Mouse (Mus musculus): ENCODE results near the gene Acad8. TPM values are rescaled to one million over a fixed set of nuclear protein-coding genes. Genes with fewer than 3 reads are reported as not detected.

The Acad8 gene
- polyA plus RNA-seq, 1 experiment from 2014 or later, result 39.7 TPM

GRCm38 (mm10) chr9:26997062-26997461 lies 2.3 kb downstream of the Acad8 start:
- no peak overlapping the region for H3K4me2 ChIP-seq (ENCODE audit: low read depth, severe bottlenecking)
- no peak overlapping the region for H3K4me3 ChIP-seq (ENCODE audit: low read depth, low read length)
- H3K9me3 ChIP-seq (ENCODE audit: control insufficient read depth, low read length), result no peaks in the 10 kb centered on the region
- peaks cover 6% of the 10 kb centered on the region for H3K4me1 ChIP-seq (ENCODE audit: control insufficient read depth, insufficient read depth, low read length)
- ATAC-seq (ENCODE audit: insufficient number of reproducible peaks, low FRiP score, low TSS enrichment, low read depth) (no peak), DNase-seq (ENCODE audit: low spot score) (no peak)
- H3K36me3 ChIP-seq (ENCODE audit: control insufficient read depth, insufficient read depth, low read length), result no peaks in the 10 kb centered on the region
- 87% methylated on average over 3 of the region's 3 CpGs for WGBS
- no peaks in the 10 kb centered on the region for H3K27me3 ChIP-seq (ENCODE audit: control insufficient read depth, insufficient read depth, low read length)
- H3K27ac ChIP-seq (replicated peaks; ENCODE audit: low read depth, low read length), result no peak overlapping the region
- H3K9ac ChIP-seq (ENCODE audit: low read length), result no peak overlapping the region

DNA sequence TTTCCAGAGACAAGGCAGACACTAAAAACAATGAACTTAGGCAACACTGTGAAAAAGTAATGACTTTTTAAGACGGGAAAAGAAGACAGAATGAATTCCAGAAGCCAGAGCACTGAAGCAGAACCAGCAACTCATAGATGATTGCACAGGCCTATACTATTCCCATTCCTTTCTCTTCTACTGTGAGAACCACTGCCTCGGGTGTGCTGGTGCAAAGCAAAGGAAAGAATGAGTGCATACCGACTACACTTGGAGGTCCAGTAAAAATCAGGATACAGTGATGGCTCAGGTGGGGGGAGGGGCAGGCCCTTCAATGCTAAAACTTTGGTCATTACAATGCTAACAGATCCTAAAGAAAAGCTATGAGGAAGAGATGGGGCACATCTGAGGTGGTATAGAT lies 5.5 kb downstream of the Acad8 start:
- Histone ChIP-seq H3K27ac (replicated peaks; ENCODE audit: low read depth, low read length) (no peak overlapping the region), H3K36me3 (ENCODE audit: control insufficient read depth, insufficient read depth, low read length) (0 out of 2 replicates have a peak, but pooled peaks cover 2% of the 10 kb centered on the region), H3K27me3 (ENCODE audit: control insufficient read depth, insufficient read depth, low read length) (no peaks in the 10 kb centered on the region), H3K4me3 (ENCODE audit: low read depth, low read length) (no peak overlapping the region), H3K4me2 (ENCODE audit: low read depth, severe bottlenecking) (no peak overlapping the region), H3K4me1 (ENCODE audit: control insufficient read depth, insufficient read depth, low read length) (no peaks in the 10 kb centered on the region), H3K9me3 (ENCODE audit: control insufficient read depth, low read length) (no peaks in the 10 kb centered on the region), H3K9ac (ENCODE audit: low read length) (no peak overlapping the region)
- DNase-seq (ENCODE audit: low spot score), result no peak
- no peak for ATAC-seq (ENCODE audit: insufficient number of reproducible peaks, low FRiP score, low TSS enrichment, low read depth)
- WGBS, result 82% methylated on average over 3 of the region's 3 CpGs

DNA sequence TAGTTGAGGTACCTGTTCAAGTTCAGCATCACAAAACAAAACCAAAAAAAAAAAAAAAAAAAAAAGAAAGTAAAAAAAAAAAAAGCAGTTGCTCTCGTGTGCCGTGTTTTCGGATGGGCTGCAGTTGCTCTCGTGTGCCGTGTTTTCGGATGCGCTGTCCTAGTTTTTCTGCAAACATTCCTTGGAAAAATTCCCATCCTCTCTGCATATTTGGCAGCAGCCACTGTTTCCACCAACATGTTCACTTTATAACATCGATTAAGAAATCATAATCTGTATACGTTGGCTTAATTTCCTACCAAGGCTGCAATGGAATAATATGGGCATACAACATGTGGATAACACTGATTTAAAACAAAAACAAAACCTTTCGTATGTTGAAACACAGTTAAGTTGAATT lies 6.2 kb downstream of the Acad8 start:
- H3K4me3 ChIP-seq (ENCODE audit: low read depth, low read length), result no peak overlapping the region
- H3K36me3 ChIP-seq (ENCODE audit: control insufficient read depth, insufficient read depth, low read length), result 0 out of 2 replicates have a peak, but pooled peaks cover 2% of the 10 kb centered on the region
- no peaks in the 10 kb centered on the region for H3K9me3 ChIP-seq (ENCODE audit: control insufficient read depth, low read length)
- ATAC-seq (ENCODE audit: insufficient number of reproducible peaks, low FRiP score, low TSS enrichment, low read depth) (no peak), DNase-seq (ENCODE audit: low spot score) (no peak)
- H3K4me1 ChIP-seq (ENCODE audit: control insufficient read depth, insufficient read depth, low read length), result no peaks in the 10 kb centered on the region
- no peak overlapping the region for H3K27ac ChIP-seq (replicated peaks; ENCODE audit: low read depth, low read length)
- H3K27me3 ChIP-seq (ENCODE audit: control insufficient read depth, insufficient read depth, low read length), result no peaks in the 10 kb centered on the region
- H3K4me2 ChIP-seq (ENCODE audit: low read depth, severe bottlenecking), result no peak overlapping the region
- no peak overlapping the region for H3K9ac ChIP-seq (ENCODE audit: low read length)
- WGBS, result 98% methylated on average over 10 of the region's 10 CpGs

DNA sequence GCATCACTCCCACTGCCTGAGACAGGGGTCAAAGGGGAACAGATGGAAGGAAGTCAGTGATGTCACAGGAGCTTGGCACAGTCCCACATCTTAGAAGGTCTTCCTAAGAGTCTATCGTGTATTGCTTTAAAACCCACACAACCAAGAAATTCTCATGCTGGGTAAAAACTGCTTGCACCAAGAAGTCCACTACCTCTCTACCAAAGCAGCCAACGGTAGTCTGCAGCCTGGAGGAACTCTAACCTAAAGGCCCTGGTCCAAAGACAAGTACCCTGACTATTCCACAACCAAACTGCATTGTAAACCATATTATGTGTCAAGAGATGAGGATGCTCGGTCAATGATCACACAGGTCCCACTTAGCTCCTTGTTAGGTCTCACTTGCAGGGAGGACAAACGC lies 9.2 kb downstream of the Acad8 start:
- DNase-seq (ENCODE audit: low spot score) (no peak), ATAC-seq (ENCODE audit: insufficient number of reproducible peaks, low FRiP score, low TSS enrichment, low read depth) (no peak)
- WGBS, result 94% methylated on average over 4 of the region's 4 CpGs
- Histone ChIP-seq H3K4me1 (ENCODE audit: control insufficient read depth, insufficient read depth, low read length) (no peaks in the 10 kb centered on the region), H3K9ac (ENCODE audit: low read length) (no peak overlapping the region), H3K4me3 (ENCODE audit: low read depth, low read length) (no peak overlapping the region), H3K4me2 (ENCODE audit: low read depth, severe bottlenecking) (no peak overlapping the region), H3K36me3 (ENCODE audit: control insufficient read depth, insufficient read depth, low read length) (peaks cover 7% of the 10 kb centered on the region; the same call in 1 of the 2 replicates), H3K9me3 (ENCODE audit: control insufficient read depth, low read length) (no peaks in the 10 kb centered on the region), H3K27ac (replicated peaks; ENCODE audit: low read depth, low read length) (no peak overlapping the region), H3K27me3 (ENCODE audit: control insufficient read depth, insufficient read depth, low read length) (no peaks in the 10 kb centered on the region)

GRCm38 (mm10) chr9:26985668-26986277 lies 13.6 kb downstream of the Acad8 start:
- 92% methylated on average over 6 of the region's 6 CpGs for WGBS
- Histone ChIP-seq H3K9ac (ENCODE audit: low read length) (no peak overlapping the region), H3K4me1 (ENCODE audit: control insufficient read depth, insufficient read depth, low read length) (no peaks in the 10 kb centered on the region), H3K9me3 (ENCODE audit: control insufficient read depth, low read length) (no peaks in the 10 kb centered on the region), H3K27me3 (ENCODE audit: control insufficient read depth, insufficient read depth, low read length) (no peaks in the 10 kb centered on the region), H3K36me3 (ENCODE audit: control insufficient read depth, insufficient read depth, low read length) (peaks cover 7% of the 10 kb centered on the region; the same call in 1 of the 2 replicates), H3K27ac (replicated peaks; ENCODE audit: low read depth, low read length) (no peak overlapping the region), H3K4me3 (ENCODE audit: low read depth, low read length) (no peak overlapping the region), H3K4me2 (ENCODE audit: low read depth, severe bottlenecking) (no peak overlapping the region)
- ATAC-seq (ENCODE audit: insufficient number of reproducible peaks, low FRiP score, low TSS enrichment, low read depth), result no peak
- no peak for DNase-seq (ENCODE audit: low spot score)

DNA sequence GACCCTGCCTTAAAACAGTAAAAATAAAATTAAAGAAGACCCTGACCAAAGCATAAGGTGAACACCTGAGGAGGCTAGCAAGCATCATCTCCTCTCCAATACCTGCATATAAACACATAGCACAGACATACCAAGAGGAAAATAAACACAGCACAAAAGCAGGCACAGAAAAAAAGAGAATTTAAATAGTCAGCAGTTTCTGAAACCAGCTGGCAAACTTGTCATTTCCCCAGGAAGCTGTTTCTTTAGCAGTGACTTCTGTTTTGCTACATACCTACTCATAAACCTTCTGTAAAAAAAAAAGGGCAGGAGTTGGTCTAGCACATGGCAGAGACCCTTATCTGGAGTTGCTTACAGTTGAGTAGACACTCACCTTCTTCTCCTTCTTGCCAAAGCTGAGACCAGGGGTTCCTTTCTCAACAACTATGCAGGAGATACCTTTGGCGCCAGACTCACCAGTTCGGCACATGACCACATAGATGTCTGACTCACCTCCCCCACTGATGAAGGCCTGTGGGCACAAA lies 14.2 kb downstream of the Acad8 start:
- no peak overlapping the region for H3K9ac ChIP-seq (ENCODE audit: low read length)
- WGBS, result 82% methylated on average over 2 of the region's 2 CpGs

GRCm38 (mm10) chr9:26978776-26979175 lies 20.6 kb downstream of the Acad8 start:
- 91% methylated on average over 3 of the region's 3 CpGs for WGBS
- H3K4me1 ChIP-seq (ENCODE audit: control insufficient read depth, insufficient read depth, low read length), result no peaks in the 10 kb centered on the region

More for the DNA sequence above, 14.2 kb downstream of the Acad8 start:
- Histone ChIP-seq H3K9me3 (ENCODE audit: control insufficient read depth, low read length) (no peaks in the 10 kb centered on the region), H3K4me3 (ENCODE audit: low read depth, low read length) (no peak overlapping the region), H3K4me2 (ENCODE audit: low read depth, severe bottlenecking) (no peak overlapping the region), H3K27ac (replicated peaks; ENCODE audit: low read depth, low read length) (no peak overlapping the region), H3K36me3 (ENCODE audit: control insufficient read depth, insufficient read depth, low read length) (peaks cover 7% of the 10 kb centered on the region; the same call in 1 of the 2 replicates), H3K27me3 (ENCODE audit: control insufficient read depth, insufficient read depth, low read length) (no peaks in the 10 kb centered on the region), H3K4me1 (ENCODE audit: control insufficient read depth, insufficient read depth, low read length) (no peaks in the 10 kb centered on the region)
- ATAC-seq (ENCODE audit: insufficient number of reproducible peaks, low FRiP score, low TSS enrichment, low read depth) (no peak), DNase-seq (ENCODE audit: low spot score) (no peak)

DNA sequence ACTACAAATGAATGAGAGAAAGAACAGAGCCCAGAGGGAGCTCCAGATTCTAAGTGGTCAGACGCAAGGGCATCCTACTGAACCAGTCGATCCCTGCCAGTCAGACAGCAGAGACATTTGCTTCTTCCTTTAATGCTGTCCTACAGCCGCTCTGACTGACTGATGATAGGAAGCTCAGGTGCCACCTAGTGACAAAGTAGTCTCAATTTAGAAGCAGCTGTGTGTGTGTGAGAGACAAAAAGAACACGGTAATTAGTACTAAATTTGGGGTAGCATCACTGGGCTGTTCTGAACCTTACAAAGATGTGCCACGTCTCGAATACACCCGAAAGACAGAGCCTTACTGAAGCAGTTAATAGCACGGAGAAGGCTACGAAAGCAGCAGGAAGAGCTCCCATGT lies 21.6 kb downstream of the Acad8 start:
- WGBS, result 93% methylated on average over 9 of the region's 9 CpGs
- no peak overlapping the region for H3K4me3 ChIP-seq (ENCODE audit: low read depth, low read length)
- H3K27me3 ChIP-seq (ENCODE audit: control insufficient read depth, insufficient read depth, low read length), result no peaks in the 10 kb centered on the region
- H3K36me3 ChIP-seq (ENCODE audit: control insufficient read depth, insufficient read depth, low read length), result 0 out of 2 replicates have a peak, but pooled peaks cover 2% of the 10 kb centered on the region
- ATAC-seq (ENCODE audit: insufficient number of reproducible peaks, low FRiP score, low TSS enrichment, low read depth), result no peak
- H3K4me1 ChIP-seq (ENCODE audit: control insufficient read depth, insufficient read depth, low read length), result no peaks in the 10 kb centered on the region
- H3K9ac ChIP-seq (ENCODE audit: low read length), result no peak overlapping the region
- no peaks in the 10 kb centered on the region for H3K9me3 ChIP-seq (ENCODE audit: control insufficient read depth, low read length)
- no peak overlapping the region for H3K4me2 ChIP-seq (ENCODE audit: low read depth, severe bottlenecking)
- H3K27ac ChIP-seq (replicated peaks; ENCODE audit: low read depth, low read length), result no peak overlapping the region
- DNase-seq (ENCODE audit: low spot score), result no peak

More at GRCm38 (mm10) chr9:26978776-26979175, 20.6 kb downstream of the Acad8 start:
- Histone ChIP-seq H3K9me3 (ENCODE audit: control insufficient read depth, low read length) (no peaks in the 10 kb centered on the region), H3K9ac (ENCODE audit: low read length) (no peak overlapping the region), H3K27me3 (ENCODE audit: control insufficient read depth, insufficient read depth, low read length) (no peaks in the 10 kb centered on the region), H3K4me2 (ENCODE audit: low read depth, severe bottlenecking) (no peak overlapping the region), H3K36me3 (ENCODE audit: control insufficient read depth, insufficient read depth, low read length) (0 out of 2 replicates have a peak, but pooled peaks cover 2% of the 10 kb centered on the region), H3K27ac (replicated peaks; ENCODE audit: low read depth, low read length) (no peak overlapping the region), H3K4me3 (ENCODE audit: low read depth, low read length) (no peak overlapping the region)
- no peak for ATAC-seq (ENCODE audit: insufficient number of reproducible peaks, low FRiP score, low TSS enrichment, low read depth)
- DNase-seq (ENCODE audit: low spot score), result no peak

All from limb, embryonic 11.5 days (tissue).